Mouse (Mus musculus): ENCODE results near the gene Olfr171. TPM values are rescaled to one million over a fixed set of nuclear protein-coding genes. Genes with fewer than 3 reads are reported as not detected.
"Not testable (repeated sequence)": the region's sequence is repeated elsewhere in the genome, so short reads cannot be mapped to it uniquely, and the experiment has no call there.

The Olfr171 gene
- not detected for total RNA-seq (2021)

DNA sequence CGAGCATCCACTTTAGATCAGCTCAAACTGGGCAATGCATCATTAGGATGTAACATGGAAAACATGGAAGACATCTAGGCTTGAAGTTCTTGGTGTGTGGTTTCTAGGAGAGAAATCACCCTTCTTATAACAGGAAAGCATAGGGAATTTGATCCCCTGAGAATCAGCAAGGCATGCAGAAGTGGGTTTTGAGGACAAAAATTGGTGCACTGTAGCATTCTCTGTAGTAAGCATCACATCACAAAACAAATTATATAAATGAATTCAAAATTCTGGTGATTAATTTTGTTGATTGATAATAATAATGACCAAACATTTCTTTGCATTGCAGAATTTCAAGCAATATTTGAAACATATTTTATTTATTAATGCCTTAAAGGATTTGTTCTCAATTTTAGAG lies at the start of gene Olfr171:
Gene Olfr171, minus strand, starts transcription at position 101 of the 400 bp plus-strand sequence.
- no peak for DNase-seq

DNA sequence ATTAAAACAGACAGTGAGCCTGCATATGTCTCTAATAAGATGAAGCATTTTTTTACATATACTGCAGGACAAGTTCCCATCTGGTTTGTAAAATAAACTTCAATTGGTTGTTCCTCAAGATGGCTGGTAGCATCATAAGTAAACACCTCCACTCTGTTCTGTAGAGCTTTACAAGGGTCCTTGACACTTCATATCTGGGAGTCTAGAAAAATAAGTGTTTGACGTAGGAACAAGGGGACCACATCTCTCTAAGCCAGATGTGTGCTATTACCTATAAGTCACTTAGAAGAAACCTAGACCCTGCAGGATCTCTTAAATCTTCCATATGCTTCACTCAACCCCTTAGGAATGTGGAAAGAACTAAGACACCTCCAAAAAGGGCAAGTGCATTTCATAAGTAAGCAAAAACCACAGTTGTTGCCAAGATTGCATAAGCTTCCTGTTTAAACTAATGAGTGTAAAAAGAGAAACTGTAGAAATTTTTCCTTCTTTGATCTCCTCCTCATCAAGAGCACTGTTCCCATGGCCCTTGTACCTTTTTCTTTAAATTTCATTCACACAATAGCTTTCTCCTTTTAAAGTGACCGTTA lies 41.1 kb upstream of the Olfr171 start:
- intact Hi-C loops (cut with DNase I), result no loop called here
- DNase-seq, result no peak

More for the DNA sequence above, at the start of gene Olfr171:
- intact Hi-C loops (cut with DNase I), result no loop called here

DNA sequence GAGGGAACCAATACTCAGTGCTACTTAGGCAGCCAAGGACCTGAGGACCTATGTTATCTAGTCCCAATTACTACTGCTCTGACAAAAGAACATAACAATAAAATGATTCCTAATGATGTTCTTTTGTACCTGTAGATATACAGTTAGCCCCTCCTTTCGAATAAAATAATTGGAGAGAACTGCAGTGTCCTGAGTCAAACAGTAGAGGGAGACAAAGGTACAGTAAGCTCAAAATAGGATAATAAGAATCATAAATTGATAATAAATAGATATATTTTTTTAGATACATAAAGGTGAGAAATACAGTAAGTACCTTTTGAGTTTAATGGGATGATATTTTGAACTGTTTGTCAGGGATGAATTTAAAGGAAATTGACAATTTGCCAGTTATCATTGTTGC lies 36.6 kb upstream of the Olfr171 start:
- no peak for DNase-seq
- intact Hi-C loops (cut with DNase I), result no loop called here

DNA sequence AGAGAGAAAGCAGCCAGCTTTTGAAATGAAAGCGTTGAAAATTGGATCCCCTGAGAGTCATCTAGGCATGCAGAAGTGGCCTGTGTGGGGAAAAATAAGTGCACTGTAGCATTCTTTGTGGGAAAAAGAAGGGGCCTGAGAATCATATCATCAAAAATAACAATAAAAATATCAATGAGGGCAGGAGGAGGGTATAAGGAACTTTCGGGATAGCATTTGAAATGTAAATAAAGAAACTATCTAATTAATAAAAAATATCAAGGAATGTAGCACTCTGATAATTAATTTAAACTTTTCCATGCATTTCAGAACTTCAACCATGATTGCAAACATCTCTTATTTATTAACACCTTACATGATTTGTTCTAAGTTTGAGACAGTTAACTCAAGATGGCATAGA lies 17.9 kb downstream of the Olfr171 start, which contains the start of gene Olfr170:
Gene Olfr170, minus strand, starts transcription at position 101 of the 400 bp plus-strand sequence.
- not testable (repeated sequence) for DNase-seq
- intact Hi-C loops (cut with DNase I), result loop anchor here (2.0 kb wide), 1 partner anchor 39 kb away; no protein-coding TSS in a partner anchor

DNA sequence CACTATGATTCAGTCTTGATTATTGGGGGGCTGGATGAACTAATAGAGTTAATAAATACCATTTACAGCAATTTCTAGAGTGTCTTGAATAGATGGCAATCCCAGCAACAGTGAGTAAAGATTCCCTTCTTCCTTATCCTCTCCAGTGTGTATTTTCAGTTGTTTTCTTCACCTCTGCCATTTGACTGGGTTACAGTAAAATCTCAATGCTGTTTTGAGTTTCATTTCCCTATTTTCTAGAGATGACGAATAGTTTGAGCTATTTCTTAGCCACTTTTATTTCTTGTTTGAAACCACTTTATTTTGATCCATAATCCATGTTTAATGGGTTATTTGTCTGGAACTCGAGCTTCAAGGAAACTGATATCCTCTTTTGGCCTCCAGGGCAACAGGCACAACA lies 26.6 kb downstream of the Olfr171 start:
- intact Hi-C loops (cut with DNase I), result loop anchor here (2.0 kb wide), 1 partner anchor 16 kb away; no protein-coding TSS in a partner anchor
- no peak for DNase-seq

Other genes with a start within 250 kb of the Olfr171 start
- not detected for gene Olfr165, start 206.8 kb downstream of the Olfr171 start, total RNA-seq (2021)
- gene Olfr166, start 146.2 kb downstream of the Olfr171 start, total RNA-seq (2021), result not detected
- gene Olfr167, start 107.7 kb downstream of the Olfr171 start, total RNA-seq (2021), result not detected
- gene Olfr168, start 94.4 kb downstream of the Olfr171 start, total RNA-seq (2021), result not detected
- not detected for gene Olfr169, start 58.1 kb downstream of the Olfr171 start, total RNA-seq (2021)
- not detected for gene Olfr170, start 18.0 kb downstream of the Olfr171 start, total RNA-seq (2021)
- gene Lamp3, start 76.5 kb upstream of the Olfr171 start, total RNA-seq (2021), result not detected
- under 1 TPM; 0.54 to 0.61 TPM for gene B3gnt5, start 130.3 kb upstream of the Olfr171 start, total RNA-seq (2021)